Mouse (Mus musculus): ENCODE measurements around the gene Usp16. TPM values are rescaled to one million over a fixed set of nuclear protein-coding genes. Genes with fewer than 3 reads are reported as not detected.

Usp16 gene
- total RNA-seq, 2 experiments from 2014 or later = 34.6 to 46.0 TPM

Other genes starting within 250 kb of the Usp16 start
- gene N6amt1, start 100.5 kb upstream of the Usp16 start, total RNA-seq (2021) = 10 to 100 TPM; 16.3 to 17.5 TPM
- gene Ltn1, start 22.1 kb upstream of the Usp16 start, total RNA-seq (2021) = 10 to 100 TPM; 22.7 to 23.4 TPM
- 1 to 10 TPM; 5.8 TPM for gene Rwdd2b, start 14.1 kb upstream of the Usp16 start, total RNA-seq (2021)
- 100 to 1,000 TPM; 154 to 165 TPM for gene Cct8, start 41.2 kb downstream of the Usp16 start, total RNA-seq (2021)
- 1 to 10 TPM; 2.7 to 3.6 TPM for gene Map3k7cl, start 98.6 kb downstream of the Usp16 start, total RNA-seq (2021)
- 10 to 100 TPM; 32.5 to 34.0 TPM for gene Bach1, start 244.2 kb downstream of the Usp16 start, total RNA-seq (2021)

Data from heart, postnatal 14 days (tissue).